Mouse (Mus musculus): ENCODE data around the gene Slc35f2. TPM values are rescaled to one million over a fixed set of nuclear protein-coding genes. Genes with fewer than 3 reads are reported as not detected.
A peak's percentile ranks its signal among the peaks of the same experiment; 100 is the strongest.

Slc35f2 gene
- polyA plus RNA-seq, 1 experiment from 2014 or later: 3.8 TPM

DNA sequence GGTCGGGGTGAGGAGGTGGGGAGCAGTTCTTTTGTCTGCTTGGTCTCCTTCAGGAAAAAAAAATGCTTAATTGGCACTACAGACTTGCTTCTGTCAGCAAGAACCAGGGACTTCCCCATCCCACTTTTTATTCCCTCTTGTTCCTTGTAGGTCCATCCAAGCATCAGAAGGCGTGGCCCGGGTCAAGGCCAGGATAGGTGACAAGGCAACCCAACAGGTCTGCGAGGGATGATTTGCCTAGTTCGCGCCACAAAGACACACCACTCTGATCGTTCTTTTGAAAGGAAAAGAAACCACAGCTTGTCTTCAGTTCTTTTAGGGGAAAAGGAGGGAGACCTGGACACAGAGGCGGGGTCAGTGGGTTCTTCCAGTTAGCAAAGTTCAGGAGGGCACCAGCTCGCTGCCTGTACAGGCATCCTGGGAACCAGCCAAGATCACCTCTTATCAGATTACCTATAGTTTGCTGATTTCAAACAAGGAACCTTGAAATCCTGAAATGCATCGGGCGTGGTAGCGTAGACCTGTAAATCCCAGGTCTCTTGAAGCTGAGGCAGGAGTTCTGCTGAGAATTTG is 481 bp upstream of the Slc35f2 start:
- no peak for ATAC-seq (ENCODE audit: insufficient number of reproducible peaks, insufficient read depth, low FRiP score, low read depth)
- peak overlapping the region; percentile 99 for H3K4me2 ChIP-seq (replicated peaks; ENCODE audit: low read depth, low read length)
- peaks cover 11% of the 10 kb centered on the region for H3K27me3 ChIP-seq (ENCODE audit: control insufficient read depth, insufficient read depth, low read length)
- H3K4me1 ChIP-seq (ENCODE audit: control insufficient read depth, insufficient read depth, low read length): no peaks in the 10 kb centered on the region
- no peaks in the 10 kb centered on the region for H3K36me3 ChIP-seq (ENCODE audit: control insufficient read depth, insufficient read depth, low read length)
- no peak overlapping the region for H3K27ac ChIP-seq (ENCODE audit: low read length)
- H3K4me3 ChIP-seq (ENCODE audit: low read depth, low read length): peak overlapping the region; percentile 54
- no peak overlapping the region for H3K9ac ChIP-seq (replicated peaks; ENCODE audit: low read depth, low read length)
- WGBS: 33% methylated on average over 12 of the region's 12 CpGs
- H3K9me3 ChIP-seq (ENCODE audit: control insufficient read depth, low read depth, low read length): no peaks in the 10 kb centered on the region

DNA sequence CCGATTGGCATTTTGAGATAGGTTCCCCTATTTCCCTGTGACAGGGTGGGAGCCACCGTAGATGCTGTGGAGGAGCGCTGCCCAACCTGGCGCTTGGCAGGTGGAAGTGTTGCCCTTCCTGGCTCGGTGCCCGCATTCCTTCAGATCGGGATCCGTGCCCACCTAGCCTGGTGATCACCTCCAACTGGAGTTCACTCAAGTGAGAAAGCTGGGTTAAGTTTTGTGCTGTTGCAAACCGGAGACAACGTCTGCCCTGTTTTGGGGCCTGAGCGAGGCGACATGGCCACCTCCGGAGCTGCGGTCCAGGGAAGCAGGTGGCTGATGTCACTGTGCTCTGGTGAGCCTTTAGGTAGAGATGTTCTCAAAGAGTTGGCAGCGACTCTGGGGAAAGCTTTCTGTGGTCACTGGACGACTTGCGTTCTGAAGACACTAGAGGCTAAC is 803 bp downstream of the Slc35f2 start:
- H3K36me3 ChIP-seq (ENCODE audit: control insufficient read depth, insufficient read depth, low read length): no peaks in the 10 kb centered on the region
- H3K4me3 ChIP-seq (ENCODE audit: low read depth, low read length): peak overlapping the region; percentile 54
- peak; percentile 25; the same call in 1 of the 2 replicates for ATAC-seq (ENCODE audit: insufficient number of reproducible peaks, insufficient read depth, low FRiP score, low read depth)
- no peaks in the 10 kb centered on the region for H3K9me3 ChIP-seq (ENCODE audit: control insufficient read depth, low read depth, low read length)
- H3K4me1 ChIP-seq (ENCODE audit: control insufficient read depth, insufficient read depth, low read length): no peaks in the 10 kb centered on the region
- WGBS: 3% methylated on average over 17 of the region's 17 CpGs
- no peak overlapping the region for H3K27ac ChIP-seq (ENCODE audit: low read length)
- peak overlapping the region; percentile 2; the same call in 1 of the 2 replicates for H3K9ac ChIP-seq (replicated peaks; ENCODE audit: low read depth, low read length)
- peak overlapping the region; percentile 99 for H3K4me2 ChIP-seq (replicated peaks; ENCODE audit: low read depth, low read length)
- H3K27me3 ChIP-seq (ENCODE audit: control insufficient read depth, insufficient read depth, low read length): peaks cover 11% of the 10 kb centered on the region

DNA sequence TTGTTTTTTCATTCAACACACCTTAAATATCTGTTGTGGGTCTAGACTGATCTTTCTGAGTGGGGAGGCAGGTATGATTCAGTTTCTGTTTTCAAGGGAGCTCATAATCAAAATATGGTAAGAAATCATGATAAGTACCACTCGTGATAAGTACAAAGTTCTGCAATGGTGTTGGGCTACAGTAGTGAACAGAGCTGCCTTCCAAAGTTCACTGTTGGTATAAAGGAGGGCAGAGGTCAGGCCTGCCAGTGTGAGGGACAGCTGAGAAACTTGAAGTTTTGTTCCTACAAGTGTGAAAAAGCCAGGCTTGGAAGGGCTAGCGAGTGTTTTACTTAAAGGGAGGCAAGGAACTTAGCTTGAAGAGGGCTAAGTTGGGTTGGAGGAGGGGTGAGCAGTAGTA is 4.2 kb downstream of the Slc35f2 start:
- Histone ChIP-seq H3K4me2 (replicated peaks; ENCODE audit: low read depth, low read length) (no peak overlapping the region), H3K27ac (ENCODE audit: low read length) (no peak overlapping the region), H3K9ac (replicated peaks; ENCODE audit: low read depth, low read length) (no peak overlapping the region), H3K4me3 (ENCODE audit: low read depth, low read length) (no peak overlapping the region), H3K4me1 (ENCODE audit: control insufficient read depth, insufficient read depth, low read length) (no peaks in the 10 kb centered on the region), H3K9me3 (ENCODE audit: control insufficient read depth, low read depth, low read length) (no peaks in the 10 kb centered on the region), H3K36me3 (ENCODE audit: control insufficient read depth, insufficient read depth, low read length) (no peaks in the 10 kb centered on the region), H3K27me3 (ENCODE audit: control insufficient read depth, insufficient read depth, low read length) (peaks cover 11% of the 10 kb centered on the region)
- ATAC-seq (ENCODE audit: insufficient number of reproducible peaks, insufficient read depth, low FRiP score, low read depth): no peak
- 88% methylated on average over 2 of the region's 2 CpGs for WGBS

- Histone ChIP-seq H3K4me2 (replicated peaks; ENCODE audit: low read depth, low read length) (no peak overlapping the region), H3K4me1 (ENCODE audit: control insufficient read depth, insufficient read depth, low read length) (no peaks in the 10 kb centered on the region), H3K9me3 (ENCODE audit: control insufficient read depth, low read depth, low read length) (no peaks in the 10 kb centered on the region), H3K36me3 (ENCODE audit: control insufficient read depth, insufficient read depth, low read length) (no peaks in the 10 kb centered on the region), H3K27me3 (ENCODE audit: control insufficient read depth, insufficient read depth, low read length) (no peaks in the 10 kb centered on the region), H3K9ac (replicated peaks; ENCODE audit: low read depth, low read length) (no peak overlapping the region), H3K4me3 (ENCODE audit: low read depth, low read length) (no peak overlapping the region), H3K27ac (ENCODE audit: low read length) (no peak overlapping the region)
- WGBS: 80% methylated on average over 16 of the region's 16 CpGs
- no peak for ATAC-seq (ENCODE audit: insufficient number of reproducible peaks, insufficient read depth, low FRiP score, low read depth)
These were observed 15.4 kb downstream of the Slc35f2 start for GRCm38 (mm10) chr9:53786561-53787407.

DNA sequence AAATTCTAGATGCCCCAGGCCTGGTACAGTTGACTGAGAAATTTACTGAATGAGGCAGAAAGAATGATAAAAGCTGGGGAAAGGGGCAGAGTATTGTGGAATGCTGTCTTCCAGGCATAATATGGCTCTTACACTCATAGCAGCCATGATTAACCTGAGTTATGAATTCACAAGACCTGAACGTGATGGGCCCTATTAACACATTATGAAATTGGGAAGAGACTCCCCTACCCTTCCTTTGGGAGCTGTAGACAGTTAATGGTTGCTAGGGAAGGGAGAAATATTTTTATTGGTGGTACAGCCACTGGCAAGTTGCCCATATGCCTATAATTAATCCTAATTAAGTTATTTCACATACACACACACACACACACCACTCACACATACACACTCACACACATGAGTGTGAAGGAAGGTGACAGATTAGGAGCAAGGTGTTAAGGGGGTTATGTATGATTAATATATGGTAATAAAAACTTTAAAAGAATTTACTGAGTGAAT is 22.5 kb downstream of the Slc35f2 start:
- Histone ChIP-seq H3K4me3 (ENCODE audit: low read depth, low read length) (no peak overlapping the region), H3K27ac (ENCODE audit: low read length) (no peak overlapping the region), H3K9ac (replicated peaks; ENCODE audit: low read depth, low read length) (no peak overlapping the region), H3K36me3 (ENCODE audit: control insufficient read depth, insufficient read depth, low read length) (no peaks in the 10 kb centered on the region), H3K27me3 (ENCODE audit: control insufficient read depth, insufficient read depth, low read length) (no peaks in the 10 kb centered on the region), H3K4me2 (replicated peaks; ENCODE audit: low read depth, low read length) (no peak overlapping the region), H3K4me1 (ENCODE audit: control insufficient read depth, insufficient read depth, low read length) (no peaks in the 10 kb centered on the region), H3K9me3 (ENCODE audit: control insufficient read depth, low read depth, low read length) (no peaks in the 10 kb centered on the region)
- 70% methylated on average over 1 of the region's 1 CpGs for WGBS
- no peak for ATAC-seq (ENCODE audit: insufficient number of reproducible peaks, insufficient read depth, low FRiP score, low read depth)

DNA sequence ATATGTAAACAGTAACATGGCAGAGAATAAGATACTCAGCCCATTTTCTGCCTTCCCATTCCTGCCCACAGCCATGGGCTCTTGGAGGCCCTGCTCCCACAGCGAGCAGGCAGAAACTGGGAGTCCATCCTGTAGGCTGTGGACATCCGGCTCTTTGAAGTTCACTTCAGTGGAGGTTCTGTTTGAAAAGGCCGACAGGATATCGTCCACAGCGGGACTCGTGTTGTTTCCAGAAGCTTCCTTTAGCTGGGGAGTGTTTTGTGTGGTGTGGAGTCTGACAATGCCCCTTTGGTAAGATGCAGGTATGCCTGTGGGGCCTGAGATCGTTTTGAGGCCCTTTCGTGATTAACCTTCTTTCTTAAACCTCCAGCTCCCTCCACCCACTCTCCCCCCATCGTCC is 23.2 kb downstream of the Slc35f2 start:
- Histone ChIP-seq H3K36me3 (ENCODE audit: control insufficient read depth, insufficient read depth, low read length) (no peaks in the 10 kb centered on the region), H3K4me2 (replicated peaks; ENCODE audit: low read depth, low read length) (no peak overlapping the region), H3K9me3 (ENCODE audit: control insufficient read depth, low read depth, low read length) (no peaks in the 10 kb centered on the region), H3K9ac (replicated peaks; ENCODE audit: low read depth, low read length) (no peak overlapping the region), H3K4me3 (ENCODE audit: low read depth, low read length) (no peak overlapping the region), H3K4me1 (ENCODE audit: control insufficient read depth, insufficient read depth, low read length) (no peaks in the 10 kb centered on the region), H3K27me3 (ENCODE audit: control insufficient read depth, insufficient read depth, low read length) (no peaks in the 10 kb centered on the region), H3K27ac (ENCODE audit: low read length) (no peak overlapping the region)
- no peak for ATAC-seq (ENCODE audit: insufficient number of reproducible peaks, insufficient read depth, low FRiP score, low read depth)
- WGBS: 32% methylated on average over 9 of the region's 9 CpGs

GRCm38 (mm10) chr9:53795351-53795750 is 24.0 kb downstream of the Slc35f2 start:
- Histone ChIP-seq H3K4me3 (ENCODE audit: low read depth, low read length) (no peak overlapping the region), H3K4me1 (ENCODE audit: control insufficient read depth, insufficient read depth, low read length) (no peaks in the 10 kb centered on the region), H3K4me2 (replicated peaks; ENCODE audit: low read depth, low read length) (no peak overlapping the region), H3K9ac (replicated peaks; ENCODE audit: low read depth, low read length) (no peak overlapping the region), H3K36me3 (ENCODE audit: control insufficient read depth, insufficient read depth, low read length) (no peaks in the 10 kb centered on the region), H3K27me3 (ENCODE audit: control insufficient read depth, insufficient read depth, low read length) (no peaks in the 10 kb centered on the region), H3K9me3 (ENCODE audit: control insufficient read depth, low read depth, low read length) (no peaks in the 10 kb centered on the region), H3K27ac (ENCODE audit: low read length) (no peak overlapping the region)
- no peak for ATAC-seq (ENCODE audit: insufficient number of reproducible peaks, insufficient read depth, low FRiP score, low read depth)

DNA sequence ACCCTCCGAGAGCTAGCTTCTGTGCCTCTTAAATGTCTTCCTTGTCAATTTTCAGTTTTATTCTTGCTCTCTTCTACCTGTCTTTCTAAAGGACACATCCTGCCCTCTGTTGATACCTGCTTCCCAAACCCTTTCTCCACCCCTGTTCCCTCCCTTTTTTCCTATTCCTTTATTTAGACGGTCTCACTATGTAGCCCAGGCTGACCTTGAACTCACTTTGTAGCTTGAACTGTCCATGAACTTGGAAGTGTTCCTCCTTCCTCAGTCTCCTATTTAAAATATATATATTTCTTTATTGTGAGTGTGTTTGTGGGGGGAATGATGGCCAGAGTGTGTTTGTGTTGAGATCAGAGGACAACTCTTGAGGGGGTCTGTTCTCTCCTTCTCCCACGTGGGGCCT is 25.0 kb downstream of the Slc35f2 start:
- no peak overlapping the region for H3K9ac ChIP-seq (replicated peaks; ENCODE audit: low read depth, low read length)
- no peaks in the 10 kb centered on the region for H3K27me3 ChIP-seq (ENCODE audit: control insufficient read depth, insufficient read depth, low read length)
- no peak overlapping the region for H3K27ac ChIP-seq (ENCODE audit: low read length)
- no peak overlapping the region for H3K4me3 ChIP-seq (ENCODE audit: low read depth, low read length)
- H3K4me1 ChIP-seq (ENCODE audit: control insufficient read depth, insufficient read depth, low read length): no peaks in the 10 kb centered on the region
- no peak for ATAC-seq (ENCODE audit: insufficient number of reproducible peaks, insufficient read depth, low FRiP score, low read depth)
- 64% methylated on average over 3 of the region's 3 CpGs for WGBS
- no peaks in the 10 kb centered on the region for H3K9me3 ChIP-seq (ENCODE audit: control insufficient read depth, low read depth, low read length)
- H3K4me2 ChIP-seq (replicated peaks; ENCODE audit: low read depth, low read length): no peak overlapping the region
- H3K36me3 ChIP-seq (ENCODE audit: control insufficient read depth, insufficient read depth, low read length): no peaks in the 10 kb centered on the region

Measured in stomach, embryonic 14.5 days (tissue).